Mouse (Mus musculus) cerebellum, adult 11-12 months (tissue): Measurements from ENCODE around the gene Cdc6.
"Not testable (repeated sequence)": the region's sequence is repeated elsewhere in the genome, so short reads cannot be mapped to it uniquely, and the experiment has no call there.

Source experiments
- DNase-seq: peaks from one replicate; pipeline ENCODE4 v3.0.0; 2022

Cdc6 gene

GRCm38 (mm10) chr11:98932293-98933091 is 24.9 kb downstream of the Cdc6 start:
- peak; percentile 62 for DNase-seq

- peak; percentile 89 for DNase-seq
These were observed 25.6 kb downstream of the Cdc6 start for GRCm38 (mm10) chr11:98933151-98933550.

GRCm38 (mm10) chr11:98933847-98934246 is 26.2 kb downstream of the Cdc6 start:
- DNase-seq = not testable (repeated sequence)

GRCm38 (mm10) chr11:98934367-98934766 is 26.8 kb downstream of the Cdc6 start:
- DNase-seq = no peak

- DNase-seq = peak; percentile 48
These were observed 27.5 kb downstream of the Cdc6 start for GRCm38 (mm10) chr11:98935123-98935522.

GRCm38 (mm10) chr11:98936170-98936569 is 28.6 kb downstream of the Cdc6 start:
- peak; percentile 43 for DNase-seq

GRCm38 (mm10) chr11:98936606-98937409 is 29.2 kb downstream of the Cdc6 start:
- peak; percentile 51 for DNase-seq

- DNase-seq = peak; percentile 80
These were observed 29.9 kb downstream of the Cdc6 start for GRCm38 (mm10) chr11:98937410-98937913.

- DNase-seq = peak; percentile 58
These were observed 30.5 kb downstream of the Cdc6 start for GRCm38 (mm10) chr11:98937914-98938694.

- DNase-seq = peak; percentile 60
These were observed 31.1 kb downstream of the Cdc6 start for GRCm38 (mm10) chr11:98938701-98939083.

- DNase-seq = peak; percentile 67
These were observed 31.7 kb downstream of the Cdc6 start for GRCm38 (mm10) chr11:98939084-98939952.

- DNase-seq = peak; percentile 70
These were observed 32.5 kb downstream of the Cdc6 start for GRCm38 (mm10) chr11:98939953-98940641.

- peak; percentile 69 for DNase-seq
These were observed 33.2 kb downstream of the Cdc6 start for GRCm38 (mm10) chr11:98940776-98941175.

GRCm38 (mm10) chr11:98941341-98941825 is 33.8 kb downstream of the Cdc6 start:
- peak; percentile 82 for DNase-seq

GRCm38 (mm10) chr11:98941826-98942550 is 34.4 kb downstream of the Cdc6 start:
- peak; percentile 71 for DNase-seq

- no peak for DNase-seq
These were observed 34.9 kb downstream of the Cdc6 start for GRCm38 (mm10) chr11:98942555-98942922.

- DNase-seq = peak; percentile 61
These were observed 35.5 kb downstream of the Cdc6 start for GRCm38 (mm10) chr11:98942923-98943641.

GRCm38 (mm10) chr11:98943741-98944461 is 36.3 kb downstream of the Cdc6 start:
- DNase-seq = no peak
